ENCODE assay signal across 7 mouse cellular contexts in genomic region chr8:105860143-105860981, GRCm38 (mm10). TPM values are rescaled to one million over a fixed set of nuclear protein-coding genes. Genes with fewer than 3 reads are reported as not detected.
DNase-seq lines count a peak whose midpoint lies in the region; ATAC-seq lines count a peak whose summit lies in the region.

Nutf2 (plus strand) TSS chr8:105860580.

- no peaks in the 10 kb centered on the region for H3K9me3 ChIP-seq in embryonic facial prominence, embryonic 11.5 days (replicated peaks; ENCODE audit: control insufficient read depth, low read length)
- H3K9me3 ChIP-seq in limb, embryonic 10.5 days (replicated peaks) = no peaks in the 10 kb centered on the region
- H3K9me3 ChIP-seq in midbrain, embryonic 13.5 days = no peaks in the 10 kb centered on the region

- H3K4me3 ChIP-seq in embryonic facial prominence, embryonic 11.5 days (ENCODE audit: low read depth, low read length) = peak within 1 kb of the TSS; percentile 99
- H3K4me3 ChIP-seq in limb, embryonic 10.5 days = peak within 1 kb of the TSS; percentile 86
- peak within 1 kb of the TSS; percentile 99 for H3K4me3 ChIP-seq in midbrain, embryonic 13.5 days (replicated peaks)

- WGBS in embryonic facial prominence, embryonic 11.5 days = under 1% methylated on average over 57 of the region's 59 CpGs
- WGBS in limb, embryonic 10.5 days = under 1% methylated on average over 59 of the region's 59 CpGs
- under 1% methylated on average over 57 of the region's 59 CpGs for WGBS in midbrain, embryonic 13.5 days

- H3K4me2 ChIP-seq in embryonic facial prominence, embryonic 11.5 days (ENCODE audit: low read depth, low read length) = peak within 1 kb of the TSS; percentile 55
- H3K4me2 ChIP-seq in midbrain, embryonic 13.5 days (replicated peaks) = peak within 1 kb of the TSS; percentile 95

- peak within 1 kb of the TSS; percentile 85 for H3K27ac ChIP-seq in embryonic facial prominence, embryonic 11.5 days (replicated peaks; ENCODE audit: low read depth, low read length)
- H3K27ac ChIP-seq in limb, embryonic 10.5 days = peak within 1 kb of the TSS; percentile 96
- H3K27ac ChIP-seq in midbrain, embryonic 13.5 days = peak within 1 kb of the TSS; percentile 91

- H3K9ac ChIP-seq in embryonic facial prominence, embryonic 11.5 days (replicated peaks; ENCODE audit: low read length) = peak within 1 kb of the TSS; percentile 97
- H3K9ac ChIP-seq in midbrain, embryonic 13.5 days (replicated peaks) = peak within 1 kb of the TSS; percentile 98

- no peaks in the 10 kb centered on the region for H3K4me1 ChIP-seq in embryonic facial prominence, embryonic 11.5 days (ENCODE audit: control insufficient read depth, insufficient read depth, low read length)
- H3K4me1 ChIP-seq in limb, embryonic 10.5 days = peaks cover 60% of the 10 kb centered on the region
- peaks cover 77% of the 10 kb centered on the region for H3K4me1 ChIP-seq in midbrain, embryonic 13.5 days (replicated peaks)

- no peaks in the 10 kb centered on the region for H3K27me3 ChIP-seq in embryonic facial prominence, embryonic 11.5 days (ENCODE audit: control insufficient read depth, insufficient read depth, low read length)
- H3K27me3 ChIP-seq in limb, embryonic 10.5 days (ENCODE audit: low read depth, poor library complexity, severe bottlenecking) = no peaks in the 10 kb centered on the region
- no peaks in the 10 kb centered on the region for H3K27me3 ChIP-seq in midbrain, embryonic 13.5 days

- H3K36me3 ChIP-seq in embryonic facial prominence, embryonic 11.5 days (replicated peaks; ENCODE audit: control insufficient read depth, insufficient read depth, low read depth, low read length) = no peaks in the 10 kb centered on the region
- peaks cover 48% of the 10 kb centered on the region for H3K36me3 ChIP-seq in limb, embryonic 10.5 days
- H3K36me3 ChIP-seq in midbrain, embryonic 13.5 days = peaks cover 12% of the 10 kb centered on the region

- ATAC-seq in embryonic facial prominence, embryonic 11.5 days (replicated peaks; ENCODE audit: insufficient number of reproducible peaks, low FRiP score, low TSS enrichment, low read depth) = peak; percentile 98
- ATAC-seq in granulocyte monocyte progenitor cell, adult 5-6 weeks (replicated peaks; ENCODE audit: poor library complexity, severe bottlenecking) = peak; percentile 85
- ATAC-seq in midbrain, embryonic 13.5 days = peak; percentile 98

- DNase-seq in adrenal gland, postnatal 14 days = peak; percentile 96
- DNase-seq in embryonic facial prominence, embryonic 11.5 days (ENCODE audit: low spot score) = peak; percentile 99
- peak; percentile 99 for DNase-seq in kidney, adult 11 months
- DNase-seq in limb, embryonic 10.5 days (ENCODE audit: low spot score) = peak; percentile 95
- peak; percentile 84 for DNase-seq in spleen, adult 12 weeks (ENCODE audit: low spot score)

RNA-seq across cellular contexts. Expression of gene Nutf2, which starts in this region (rescaled TPM):
- total RNA-seq in adrenal gland, postnatal 14 days (2021) = 22.3 and 41.4 TPM in 2 replicates
- polyA plus RNA-seq in embryonic facial prominence, embryonic 11.5 days (2014; fragmentation: Nextera tagmentation; extraction: Ambion mirVana) = 262 and 323 TPM in 2 replicates
- total RNA-seq in granulocyte monocyte progenitor cell, adult 5-6 weeks (2014; fragmentation: Nextera tagmentation) = 158 and 185 TPM in 2 replicates
- total RNA-seq in granulocyte monocyte progenitor cell, adult 5-6 weeks (2017) = 59.3 and 120 TPM in 2 replicates
- 379 and 438 TPM in 2 replicates for polyA plus RNA-seq in limb, embryonic 10.5 days (2016; fragmentation: Nextera tagmentation; extraction: Ambion mirVana)
- 253 and 263 TPM in 2 replicates for polyA plus RNA-seq in midbrain, embryonic 13.5 days (2015; fragmentation: Nextera tagmentation; extraction: Ambion mirVana)

Comparison
In these comparisons a context has a peak if more than half of its experiments do, and no peak if none do; other contexts are left out.
1. Peak in every context shown above with its lines: DNase-seq, ATAC-seq, H3K4me3 ChIP-seq and H3K27ac ChIP-seq.